Mouse (Mus musculus) layer of hippocampus, adult 9-10 months (tissue): ENCODE measurements around the gene Mdc1.

ENCODE experiments used
- DNase-seq: peaks from one replicate; pipeline ENCODE4 v3.0.0; 2022; ENCODE audit warnings: low spot score

Mdc1 gene

GRCm38 (mm10) chr17:35883777-35884176, 42.5 kb downstream of the Mdc1 start:
- DNase-seq = no peak

DNA sequence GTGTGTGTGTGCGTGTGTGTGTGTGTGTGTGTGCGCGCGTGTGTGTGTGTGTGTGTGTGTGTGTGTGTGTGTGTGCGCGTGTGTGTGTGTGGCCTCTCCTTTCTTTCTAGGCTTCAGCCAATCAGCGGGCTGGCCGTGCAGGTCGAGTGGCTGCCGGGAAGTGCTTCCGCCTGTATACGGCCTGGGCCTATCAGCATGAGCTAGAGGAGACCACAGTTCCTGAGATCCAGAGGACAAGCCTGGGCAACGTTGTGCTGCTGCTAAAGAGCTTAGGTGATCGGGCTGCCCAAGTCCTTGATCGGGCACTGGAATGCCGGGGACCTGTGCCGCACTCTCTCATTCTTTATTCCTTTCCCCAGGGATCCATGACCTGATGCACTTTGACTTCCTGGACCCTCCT, 46.4 kb downstream of the Mdc1 start:
- no peak for DNase-seq

DNA sequence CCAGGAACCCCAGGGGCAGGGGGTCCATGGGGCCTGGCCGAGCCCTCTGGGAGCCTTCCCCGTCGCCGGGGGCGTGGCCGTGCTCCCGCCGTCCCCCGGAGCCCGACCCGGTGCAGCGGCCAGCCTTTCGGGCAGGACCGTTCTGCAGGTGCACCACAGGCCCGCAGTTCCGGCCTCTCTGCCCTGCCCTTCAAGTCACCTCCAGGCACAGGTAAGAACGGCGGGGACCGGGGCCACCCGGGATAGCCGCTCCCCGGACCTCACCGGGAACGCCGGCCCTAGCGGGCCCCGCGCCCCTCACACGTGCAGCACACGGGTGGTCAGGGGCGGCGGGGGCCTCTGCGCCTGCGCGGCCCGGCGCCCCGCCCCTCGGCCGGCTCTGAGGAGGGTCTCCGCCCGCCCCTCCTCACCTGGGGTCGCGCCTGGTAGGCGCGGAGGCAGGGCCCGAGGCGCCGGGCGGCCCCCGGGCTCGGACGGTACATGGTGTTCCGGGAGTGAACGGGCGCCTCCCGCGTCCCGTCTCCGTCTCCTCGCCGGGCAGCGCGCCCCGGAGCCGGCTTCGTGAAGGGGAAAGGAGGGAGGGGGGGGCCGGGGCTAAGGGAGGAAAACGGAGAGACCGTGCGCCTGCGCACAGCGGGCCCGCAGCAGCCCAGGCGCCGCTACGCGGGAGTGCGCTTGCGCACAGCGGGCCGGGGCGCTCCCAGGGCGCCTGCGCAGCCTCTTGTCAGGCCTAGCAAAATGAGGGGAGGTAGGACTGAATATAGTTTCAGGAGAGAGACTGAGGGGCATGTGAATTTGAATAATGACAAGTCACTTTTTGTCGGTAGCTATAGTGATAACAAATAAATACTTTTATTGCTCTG, 55.7 kb downstream of the Mdc1 start, which contains the start of gene 2310061I04Rik:
TSS of gene 2310061I04Rik (minus strand) at position 651 of the 863 bp plus-strand sequence.
- DNase-seq = peak; percentile 60

- DNase-seq = no peak
These were observed 56.6 kb downstream of the Mdc1 start for GRCm38 (mm10) chr17:35897644-35898573.

DNA sequence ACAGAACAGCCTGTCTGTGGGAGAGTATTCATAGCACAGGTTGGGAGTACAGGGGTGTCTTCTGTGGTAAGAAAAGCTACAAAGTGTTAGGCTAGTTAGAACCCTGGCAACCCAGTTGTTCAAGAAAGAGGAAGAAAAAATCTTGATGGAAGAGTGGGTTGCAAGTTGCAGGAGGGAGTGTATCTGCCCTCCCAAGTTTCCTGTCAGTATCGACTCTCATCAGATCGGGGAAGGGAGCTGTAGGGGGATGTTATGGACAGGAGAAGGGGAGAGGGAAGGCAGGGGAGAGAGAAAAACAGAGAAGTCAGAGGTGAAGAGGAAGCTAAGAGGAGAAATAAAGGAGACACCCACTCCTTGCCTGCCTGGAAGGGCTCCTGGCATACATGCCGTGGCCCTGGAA, 59.3 kb downstream of the Mdc1 start:
- DNase-seq = no peak

DNA sequence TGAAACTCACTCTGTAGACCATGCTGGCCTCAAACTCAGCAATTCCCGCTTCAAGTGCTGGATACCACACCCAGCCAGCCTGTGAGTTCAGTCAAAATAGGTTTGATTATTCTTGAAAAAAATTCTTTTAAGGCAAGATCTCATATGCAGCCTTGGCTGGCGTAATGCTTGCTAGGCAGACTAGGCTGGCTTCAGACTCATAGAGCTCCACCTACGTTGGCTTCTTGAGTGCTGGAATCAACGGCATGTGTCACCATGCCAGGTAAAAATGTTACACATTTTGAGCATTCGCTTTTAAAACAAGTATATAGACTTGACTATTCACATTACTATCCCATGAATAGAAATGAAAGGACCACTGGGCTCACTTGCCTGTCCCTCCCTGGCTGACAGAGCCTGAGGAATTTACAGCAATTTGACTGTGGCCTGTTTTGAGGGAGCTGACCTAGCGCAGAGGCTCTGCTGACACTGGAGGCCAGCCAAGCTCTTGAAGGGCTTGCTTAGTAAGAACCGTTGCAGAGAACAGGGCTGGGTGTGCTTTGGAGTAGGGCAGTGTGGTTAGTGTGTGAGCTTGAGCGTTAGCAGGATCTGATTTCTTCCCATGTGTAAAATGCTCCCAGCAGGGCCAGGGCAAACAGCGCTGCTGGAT, 62.2 kb downstream of the Mdc1 start:
- DNase-seq = no peak

GRCm38 (mm10) chr17:35903992-35904355, 62.7 kb downstream of the Mdc1 start:
- DNase-seq = no peak

DNA sequence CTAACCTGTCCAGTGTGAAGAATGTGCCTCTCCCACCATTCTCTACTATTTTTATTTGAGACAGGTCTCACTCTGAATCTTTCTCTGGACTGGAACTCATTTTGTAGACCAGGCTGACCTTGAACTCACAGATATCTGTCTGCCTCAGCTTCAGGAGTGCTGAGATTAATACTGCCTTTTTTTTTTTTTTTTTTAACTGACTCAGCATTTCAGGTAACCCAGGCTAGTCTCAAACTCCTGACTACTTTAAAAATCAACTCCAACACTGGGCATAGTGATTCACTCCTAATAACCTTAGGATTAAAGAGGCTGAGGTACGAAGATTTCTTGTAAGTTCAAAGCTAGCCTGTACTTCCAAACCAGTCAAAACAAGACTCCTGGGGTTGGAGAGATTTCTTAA, 64.3 kb downstream of the Mdc1 start:
- DNase-seq = no peak

DNA sequence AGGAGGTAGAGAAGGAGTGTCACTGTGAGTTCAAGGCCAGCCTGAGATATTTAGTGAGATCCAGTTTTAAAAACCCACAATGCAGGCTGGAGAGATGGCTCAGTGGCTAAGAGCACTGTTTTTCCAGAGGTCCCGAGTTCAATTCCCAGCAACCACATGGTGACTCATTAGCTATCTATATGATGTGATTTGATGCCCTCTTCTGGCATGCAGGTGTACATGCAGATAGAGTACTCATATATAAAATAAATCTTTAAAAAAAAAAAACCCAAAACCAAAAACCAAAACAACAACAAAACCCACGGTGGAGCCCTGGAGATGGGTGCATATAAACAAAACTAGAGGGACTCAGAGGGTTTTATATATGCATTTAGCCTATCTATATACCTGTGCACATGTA, 66.3 kb downstream of the Mdc1 start:
- no peak for DNase-seq
